Mouse (Mus musculus) heart, postnatal 25 days (tissue): ENCODE results near the gene Ccdc182. TPM values are rescaled to one million over a fixed set of nuclear protein-coding genes. Genes with fewer than 3 reads are reported as not detected.

Experiments
- DNase-seq: peaks from one replicate; pipeline ENCODE4 v3.0.0; 2022; ENCODE audit warnings: low spot score
- intact Hi-C: fragments of 180-260 bp; cut with DNase I; formaldehyde crosslinking; loops from one replicate; pipeline ENCODE4 v1.15.1; 2025
- total RNA-seq, 2 experiments: library from RNA; stranded (reverse); gene quantifications; 2 replicates each; pipeline ENCODE4 v1.2.3; 2021

The Ccdc182 gene
- total RNA-seq, 2 experiments from 2014 or later, result not detected

- DNase-seq, result no peak
- intact Hi-C loops, result no loop called here
These were observed 17.7 kb downstream of the Ccdc182 start for GRCm38 (mm10) chr11:88311606-88312005.

GRCm38 (mm10) chr11:88313512-88313911, 19.7 kb downstream of the Ccdc182 start:
- intact Hi-C loops, result no loop called here
- no peak for DNase-seq

- intact Hi-C loops, result no loop called here
- DNase-seq, result no peak
These were observed 20.6 kb downstream of the Ccdc182 start for GRCm38 (mm10) chr11:88314471-88314870.

GRCm38 (mm10) chr11:88315393-88315792, 21.5 kb downstream of the Ccdc182 start:
- intact Hi-C loops, result no loop called here

GRCm38 (mm10) chr11:88318850-88319249, 25.0 kb downstream of the Ccdc182 start:
- no peak for DNase-seq
- intact Hi-C loops, result no loop called here

More at GRCm38 (mm10) chr11:88315393-88315792, 21.5 kb downstream of the Ccdc182 start:
- no peak for DNase-seq

- intact Hi-C loops, result no loop called here
These were observed 33.2 kb downstream of the Ccdc182 start for GRCm38 (mm10) chr11:88327016-88327415.

GRCm38 (mm10) chr11:88328813-88329595, 35.1 kb downstream of the Ccdc182 start:
- intact Hi-C loops, result no loop called here
- no peak for DNase-seq

More at GRCm38 (mm10) chr11:88327016-88327415, 33.2 kb downstream of the Ccdc182 start:
- DNase-seq, result no peak

- DNase-seq, result no peak
- intact Hi-C loops, result no loop called here
These were observed 36.9 kb downstream of the Ccdc182 start for GRCm38 (mm10) chr11:88330799-88331198.

- intact Hi-C loops, result no loop called here
- no peak for DNase-seq
These were observed 37.9 kb downstream of the Ccdc182 start for GRCm38 (mm10) chr11:88331722-88332121.

- intact Hi-C loops, result no loop called here
- DNase-seq, result no peak
These were observed 38.6 kb downstream of the Ccdc182 start for GRCm38 (mm10) chr11:88332309-88332934.

- intact Hi-C loops, result no loop called here
- no peak for DNase-seq
These were observed 41.0 kb downstream of the Ccdc182 start for GRCm38 (mm10) chr11:88334893-88335292.

GRCm38 (mm10) chr11:88337926-88338325, 44.1 kb downstream of the Ccdc182 start:
- intact Hi-C loops, result no loop called here
- DNase-seq, result no peak

Other genes with a start within 250 kb of the Ccdc182 start
- gene Srsf1, start 246.7 kb upstream of the Ccdc182 start, total RNA-seq, result 100 to 1,000 TPM in 1 of 2 experiments, 10 to 100 TPM in 1; 95.4 to 116 TPM
- 10 to 100 TPM; 40.7 to 45.3 TPM for gene Vezf1, start 225.8 kb upstream of the Ccdc182 start, total RNA-seq
- 10 to 100 TPM; 50.4 to 55.1 TPM for gene Cuedc1, start 196.0 kb upstream of the Ccdc182 start, total RNA-seq
- gene Mrps23, start 89.7 kb upstream of the Ccdc182 start, total RNA-seq, result 100 to 1,000 TPM; 301 to 306 TPM